Mouse (Mus musculus) MEL (cell line): Measurements from ENCODE around the gene Tspan9. TPM values are rescaled to one million over a fixed set of nuclear protein-coding genes. Genes with fewer than 3 reads are reported as not detected.

Experiments used
- DNase-seq: peaks from one replicate; pipeline ENCODE4 v3.0.0; 2011; ENCODE audit warnings: low read depth, low spot score
- H3K27ac ChIP-seq: 2 replicates; pipeline ENCODE4 v1.5.1; 2012; ENCODE audit warnings: low read depth, mild to moderate bottlenecking, control low read depth, low read length, moderate library complexity; ENCODE audit not compliant: control insufficient read depth
- H3K27me3 ChIP-seq, 2 experiments: fragments of 150-350 bp in 1 of 2; sonication (generic) in 1 of 2; 2 replicates each; pipeline ENCODE4 v1.6.1; 2012; ENCODE audit warnings: low read length in 2 of 2, mild to moderate bottlenecking in 2 of 2, improper control_type of control experiment in 1 of 2, moderate library complexity in 1 of 2; ENCODE audit not compliant: insufficient read depth in 2 of 2, control insufficient read depth in 1 of 2
- H3K36me3 ChIP-seq, 2 experiments: 2 replicates each; pipeline ENCODE4 v1.6.1; 2012 to 2014; ENCODE audit warnings: low read length in 2 of 2, improper control_type of control experiment in 1 of 2, inconsistent platforms in 1 of 2, mild to moderate bottlenecking in 1 of 2; ENCODE audit not compliant: insufficient read depth in 2 of 2, control insufficient read depth in 1 of 2
- H3K4me1 ChIP-seq, 2 experiments: fragments of 150-350 bp in 1 of 2; sonication (generic) in 1 of 2; 2 replicates each; pipeline ENCODE4 v1.6.1; 2012; ENCODE audit warnings: low read length in 2 of 2, improper control_type of control experiment in 1 of 2, mild to moderate bottlenecking in 1 of 2; ENCODE audit not compliant: insufficient read depth in 2 of 2, control insufficient read depth in 1 of 2
- H3K4me3 ChIP-seq, 2 experiments: fragments of 150-350 bp in 1 of 2; sonication (generic) in 1 of 2; 2 replicates each; pipeline ENCODE4 v1.5.1; 2012; ENCODE audit warnings: low read depth in 2 of 2, low read length in 2 of 2, mild to moderate bottlenecking in 2 of 2, moderate library complexity in 2 of 2, control low read depth in 1 of 2, improper control_type of control experiment in 1 of 2; ENCODE audit not compliant: control insufficient read depth in 1 of 2, insufficient read depth in 1 of 2
- H3K79me2 ChIP-seq: 2 replicates; pipeline ENCODE4 v1.6.1; 2012; ENCODE audit warnings: mild to moderate bottlenecking, low read length, moderate library complexity; ENCODE audit not compliant: control insufficient read depth, poor library complexity, insufficient read depth
- H3K9ac ChIP-seq: 2 replicates; pipeline ENCODE4 v1.6.1; 2012; ENCODE audit warnings: low read depth, mild to moderate bottlenecking, control low read depth, low read length, moderate library complexity; ENCODE audit not compliant: control insufficient read depth, poor library complexity, severe bottlenecking
- H3K9me3 ChIP-seq: fragments of 150-350 bp; sonication (generic); replicated peaks from 2 replicates; pipeline ENCODE4 v1.6.1; 2012; ENCODE audit warnings: mild to moderate bottlenecking, low read length, improper control_type of control experiment, moderate library complexity; ENCODE audit not compliant: insufficient read depth
- CHD1 ChIP-seq: IDR thresholded peaks from 2 replicates; pipeline ENCODE4 v1.6.1; 2012; ENCODE audit warnings: low read depth, mild to moderate bottlenecking, inconsistent platforms, low read length, improper control_type of control experiment
- CHD2 ChIP-seq: IDR thresholded peaks from 2 replicates; pipeline ENCODE4 v1.6.1; 2011; ENCODE audit warnings: low read length, improper control_type of control experiment
- CTCF ChIP-seq, 3 experiments: IDR thresholded peaks in 2 of 3; conservative IDR thresholded peaks in 1 of 3; 2 replicates each; pipeline ENCODE4 v1.5.1; 2011 to 2012; ENCODE audit warnings: low read length in 3 of 3, low read depth in 2 of 3, mild to moderate bottlenecking in 2 of 3, improper control_type of control experiment in 1 of 3, inconsistent platforms in 1 of 3, mixed read lengths in 1 of 3, moderate library complexity in 1 of 3; ENCODE audit not compliant: control insufficient read depth in 1 of 3, insufficient read depth in 1 of 3, poor library complexity in 1 of 3, severe bottlenecking in 1 of 3
- E2F4 ChIP-seq: IDR thresholded peaks from 2 replicates; pipeline ENCODE4 v1.6.1; 2011; ENCODE audit warnings: low read depth, low read length, improper control_type of control experiment, borderline replicate concordance
- ELF1 ChIP-seq: IDR thresholded peaks from 2 replicates; pipeline ENCODE4 v1.6.1; 2014; ENCODE audit warnings: low read depth, mild to moderate bottlenecking, inconsistent platforms, low read length, improper control_type of control experiment, moderate library complexity
- EP300 ChIP-seq, 2 experiments: IDR thresholded peaks; 2 replicates each; pipeline ENCODE4 v1.6.1; 2011; ENCODE audit warnings: improper control_type of control experiment in 2 of 2, low read length in 2 of 2, low read depth in 1 of 2, mild to moderate bottlenecking in 1 of 2
- ETS1 ChIP-seq: IDR thresholded peaks from 2 replicates; pipeline ENCODE4 v1.6.1; 2012; ENCODE audit warnings: low read depth, mild to moderate bottlenecking, inconsistent platforms, low read length, improper control_type of control experiment, moderate library complexity
- GABPA ChIP-seq: IDR thresholded peaks from 2 replicates; pipeline ENCODE4 v1.6.1; 2012; ENCODE audit warnings: low read depth, mild to moderate bottlenecking, inconsistent platforms, low read length, improper control_type of control experiment, moderate library complexity
- GATA1 ChIP-seq: IDR thresholded peaks from 2 replicates; pipeline ENCODE4 v1.6.1; 2011; ENCODE audit warnings: low read depth, low read length, improper control_type of control experiment
- HCFC1 ChIP-seq: IDR thresholded peaks from 2 replicates; pipeline ENCODE4 v1.6.1; 2012; ENCODE audit warnings: low read depth, mild to moderate bottlenecking, inconsistent platforms, low read length, improper control_type of control experiment, moderate library complexity
- JUND ChIP-seq: IDR thresholded peaks from 2 replicates; pipeline ENCODE4 v1.6.1; 2011; ENCODE audit warnings: low read depth, mild to moderate bottlenecking, improper control_type of control experiment, low read length
- MAFK ChIP-seq: IDR thresholded peaks from 2 replicates; pipeline ENCODE4 v1.6.1; 2011; ENCODE audit warnings: low read depth, mild to moderate bottlenecking, low read length, improper control_type of control experiment, borderline replicate concordance
- MAX ChIP-seq: IDR thresholded peaks from 2 replicates; pipeline ENCODE4 v1.6.1; 2011; ENCODE audit warnings: low read length, improper control_type of control experiment
- MAZ ChIP-seq: IDR thresholded peaks from 2 replicates; pipeline ENCODE4 v1.6.1; 2012; ENCODE audit warnings: low read depth, mild to moderate bottlenecking, inconsistent platforms, low read length, improper control_type of control experiment
- MEF2A ChIP-seq: IDR thresholded peaks from 2 replicates; pipeline ENCODE4 v1.6.1; 2014; ENCODE audit warnings: low read depth, mild to moderate bottlenecking, inconsistent platforms, low read length, improper control_type of control experiment; ENCODE audit not compliant: poor library complexity, insufficient replicate concordance, severe bottlenecking; ENCODE audit errors: extremely low read depth
- MYC ChIP-seq: IDR thresholded peaks from 2 replicates; pipeline ENCODE4 v1.6.1; 2011; ENCODE audit warnings: low read depth, mild to moderate bottlenecking, low read length, improper control_type of control experiment, moderate library complexity
- NELFE ChIP-seq: IDR thresholded peaks from 2 replicates; pipeline ENCODE4 v1.6.1; 2011; ENCODE audit warnings: low read depth, low read length, improper control_type of control experiment
- NRF1 ChIP-seq: IDR thresholded peaks from 2 replicates; pipeline ENCODE4 v1.6.1; 2014; ENCODE audit warnings: low read depth, mild to moderate bottlenecking, inconsistent platforms, low read length, improper control_type of control experiment, moderate library complexity; ENCODE audit not compliant: poor library complexity, insufficient read depth, severe bottlenecking
- POLR2A ChIP-seq, 2 experiments: IDR thresholded peaks; 2 replicates each; pipeline ENCODE4 v1.6.1; 2011 to 2012; ENCODE audit warnings: low read length in 2 of 2, mild to moderate bottlenecking in 2 of 2, control low read depth in 1 of 2, improper control_type of control experiment in 1 of 2, low read depth in 1 of 2, moderate library complexity in 1 of 2; ENCODE audit not compliant: control insufficient read depth in 1 of 2, insufficient read depth in 1 of 2, poor library complexity in 1 of 2
- POLR2AphosphoS5 ChIP-seq: IDR thresholded peaks from 2 replicates; pipeline ENCODE4 v1.6.1; 2012; ENCODE audit warnings: low read depth, borderline replicate concordance, mild to moderate bottlenecking, inconsistent platforms, low read length, moderate library complexity, mixed read lengths
- RAD21 ChIP-seq: IDR thresholded peaks from 2 replicates; pipeline ENCODE4 v1.6.1; 2011; ENCODE audit warnings: mild to moderate bottlenecking, low read depth, low read length, improper control_type of control experiment
- TBP ChIP-seq: IDR thresholded peaks from 2 replicates; pipeline ENCODE4 v1.8.0; 2011; ENCODE audit warnings: low read depth, low read length, improper control_type of control experiment
- TCF12 ChIP-seq: IDR thresholded peaks from 2 replicates; pipeline ENCODE4 v1.6.1; 2014; ENCODE audit warnings: low read depth, mild to moderate bottlenecking, inconsistent platforms, low read length, improper control_type of control experiment, moderate library complexity
- UBTF ChIP-seq: IDR thresholded peaks from 2 replicates; pipeline ENCODE4 v1.6.1; 2012; ENCODE audit warnings: low read depth, mild to moderate bottlenecking, inconsistent platforms, low read length, improper control_type of control experiment, moderate library complexity, borderline replicate concordance; ENCODE audit not compliant: insufficient read depth
- USF1 ChIP-seq: IDR thresholded peaks from 2 replicates; pipeline ENCODE4 v1.6.1; 2014; ENCODE audit warnings: low read depth, mild to moderate bottlenecking, inconsistent platforms, low read length, improper control_type of control experiment, moderate library complexity
- ZNF384 ChIP-seq: IDR thresholded peaks from 2 replicates; pipeline ENCODE4 v1.6.1; 2012; ENCODE audit warnings: low read depth, mild to moderate bottlenecking, inconsistent platforms, low read length, improper control_type of control experiment
- polyA plus RNA-seq, 2 experiments: library from polyadenylated mRNA; stranded (reverse) in 1 of 2; unstranded in 1 of 2; fragments of >175 nt in 1 of 2; fragments of >200 nt in 1 of 2; gene quantifications; 2 replicates each; pipeline versions ENCODE4 v1.2.1 to v1.2.4; 2012; ENCODE audit warnings: low replicate concordance in 2 of 2, low read depth in 1 of 2; ENCODE audit not compliant: insufficient read length in 2 of 2, insufficient read depth in 1 of 2, missing spikeins in 1 of 2
- total RNA-seq: library from RNA; depleted of rRNA; stranded (reverse); fragments of 300-350 nt; gene quantifications from 2 replicates; pipeline ENCODE4 v1.2.3, GENCODE M21; 2012; rRNA removed

The Tspan9 gene
- total RNA-seq (0.08 TPM in 1 of 2 replicates, not detected in the other), polyA plus RNA-seq (1 to 10 TPM in 1 of 2 experiments, not detected in 1; 3.4 TPM)

DNA sequence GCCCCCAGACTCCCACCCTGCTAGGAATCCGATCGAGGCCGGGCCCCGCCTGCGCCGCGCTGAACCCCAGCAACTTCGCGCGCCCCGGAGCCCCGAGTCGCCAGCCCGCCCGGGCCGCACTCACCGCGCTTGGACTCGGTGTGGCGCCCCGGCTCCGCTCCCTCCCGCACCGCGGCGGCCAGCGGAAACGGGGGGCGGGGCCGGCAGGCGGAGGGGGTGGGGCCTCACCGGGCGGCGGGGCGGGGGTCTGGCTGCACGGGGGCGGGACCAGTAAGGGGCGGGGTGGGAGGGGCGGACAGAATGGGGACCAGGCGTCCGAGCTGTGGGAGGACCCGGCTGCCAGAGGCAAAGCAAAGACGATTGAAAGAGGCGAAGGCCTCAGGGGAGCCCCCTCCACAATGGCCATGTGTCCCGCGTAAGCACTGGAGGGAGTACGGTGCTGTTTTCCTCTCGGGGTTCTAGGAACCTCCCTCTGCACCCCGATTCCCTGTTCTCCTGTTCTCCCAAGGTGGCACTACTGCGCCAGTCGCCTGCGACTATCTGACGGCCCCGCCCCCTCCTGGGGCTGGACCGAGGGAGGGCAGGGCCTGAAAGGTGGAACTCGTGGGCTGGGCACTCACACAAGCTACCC is at the start of gene Tspan9:
TSS of gene Tspan9 (minus strand) at position 205 of the 631 bp plus-strand sequence.
- no peaks in the 10 kb centered on the region for H3K27me3 ChIP-seq
- peak; percentile 8 for DNase-seq
- H3K4me3 ChIP-seq, result no peak within 1 kb of the TSS
- no peak within 1 kb of the TSS for H3K9ac ChIP-seq
- H3K4me1 ChIP-seq, result no peaks in the 10 kb centered on the region
- no peak within 1 kb of the TSS for H3K27ac ChIP-seq
- no peaks in the 10 kb centered on the region for H3K79me2 ChIP-seq
- TF ChIP-seq MEF2A (no peak), NRF1 (no peak), CTCF (IDR thresholded peaks at IDR 0.05 in 2 of 3, conservative IDR thresholded peaks at IDR 0.05 in 1 of 3; ENCODE audit: control insufficient read depth in 1 of 3, insufficient read depth in 1 of 3, low read depth in 2 of 3, low read length in 3 of 3, poor library complexity in 1 of 3, severe bottlenecking in 1 of 3) (no peak), RAD21 (no peak), TBP (no peak), MAZ (no peak), TCF12 (no peak), GATA1 (no peak), EP300 (IDR thresholded peaks at IDR 0.05; ENCODE audit: low read depth in 1 of 2, low read length in 2 of 2) (no peak), E2F4 (no peak), CHD2 (no peak), POLR2A (IDR thresholded peaks at IDR 0.05; ENCODE audit: control insufficient read depth in 1 of 2, insufficient read depth in 1 of 2, low read depth in 1 of 2, low read length in 2 of 2, poor library complexity in 1 of 2) (no peak), ZNF384 (no peak), MAFK (no peak), USF1 (no peak), MYC (no peak), NELFE (no peak), CHD1 (no peak), ETS1 (no peak)
- no peaks in the 10 kb centered on the region for H3K36me3 ChIP-seq
- H3K9me3 ChIP-seq, result no peaks in the 10 kb centered on the region

DNA sequence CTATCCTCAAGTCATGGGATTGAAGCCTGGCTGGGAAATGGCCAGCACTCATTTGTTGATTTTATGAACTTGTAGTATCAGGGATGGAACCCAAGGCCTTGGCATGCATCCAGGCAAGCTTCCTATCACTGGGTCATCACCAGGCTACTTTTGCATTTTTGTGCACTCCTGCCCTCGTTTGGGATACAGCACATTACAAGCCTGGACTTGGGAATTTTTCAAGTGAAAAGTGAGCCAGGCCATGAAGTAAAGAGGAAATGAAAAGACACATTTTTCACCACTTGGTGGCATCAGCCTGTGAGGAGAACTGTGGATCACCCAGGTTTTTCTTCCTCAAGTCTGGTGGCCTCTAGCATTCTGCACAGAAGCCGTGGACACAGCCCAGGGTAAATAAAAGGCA is 40.1 kb upstream of the Tspan9 start:
- no peak for DNase-seq
- H3K9me3 ChIP-seq, result no peaks in the 10 kb centered on the region
- no peaks in the 10 kb centered on the region for H3K36me3 ChIP-seq
- H3K4me3 ChIP-seq, result no peak overlapping the region
- H3K27ac ChIP-seq, result no peak overlapping the region
- no peaks in the 10 kb centered on the region for H3K79me2 ChIP-seq
- H3K4me1 ChIP-seq, result no peaks in the 10 kb centered on the region
- H3K9ac ChIP-seq, result no peak overlapping the region
- TF ChIP-seq JUND, result no peak
- TF ChIP-seq USF1, result no peak
- TF ChIP-seq UBTF, result no peak
- no peak for TF ChIP-seq ELF1
- no peak for TF ChIP-seq E2F4
- TF ChIP-seq HCFC1, result no peak
- TF ChIP-seq GABPA, result no peak
- no peak for TF ChIP-seq MAX
- no peak for TF ChIP-seq POLR2AphosphoS5
- H3K27me3 ChIP-seq, result no peaks in the 10 kb centered on the region
